Mouse (Mus musculus) ovary, adult 2 months (tissue): Measurements from ENCODE around the gene Mettl4. TPM values are rescaled to one million over a fixed set of nuclear protein-coding genes. Genes with fewer than 3 reads are reported as not detected.

Experiments used
- polyA plus RNA-seq: library from polyadenylated mRNA; depleted of rRNA; stranded (reverse); fragments of >200 nt; gene quantifications from 2 replicates; pipeline ENCODE4 v1.2.3, GENCODE M21; 2012; rRNA removed

Gene Mettl4
- polyA plus RNA-seq = 2.0 and 2.9 TPM in 2 replicates

GRCm38 (mm10) chr17:94749466-94750135 lies at the start of gene Mettl4:
TSS of gene Mettl4 (minus strand) at chr17:94750019.

